Mouse (Mus musculus) lung, adult 2 months (tissue): ENCODE measurements around the gene Csnk1g1.

Source experiments
- CTCF ChIP-seq: fragments of 200-500 bp; IDR thresholded peaks from 2 replicates; pipeline ENCODE4 v1.5.1; 2011; ENCODE audit warnings: mild to moderate bottlenecking, low read length, control low read depth; ENCODE audit not compliant: insufficient read depth
- POLR2A ChIP-seq: fragments of 200-500 bp; IDR thresholded peaks from 2 replicates; pipeline ENCODE4 v1.6.1; 2011; ENCODE audit warnings: low read depth, mild to moderate bottlenecking, control low read depth, low read length, borderline replicate concordance; ENCODE audit errors: extremely low read depth

DNA sequence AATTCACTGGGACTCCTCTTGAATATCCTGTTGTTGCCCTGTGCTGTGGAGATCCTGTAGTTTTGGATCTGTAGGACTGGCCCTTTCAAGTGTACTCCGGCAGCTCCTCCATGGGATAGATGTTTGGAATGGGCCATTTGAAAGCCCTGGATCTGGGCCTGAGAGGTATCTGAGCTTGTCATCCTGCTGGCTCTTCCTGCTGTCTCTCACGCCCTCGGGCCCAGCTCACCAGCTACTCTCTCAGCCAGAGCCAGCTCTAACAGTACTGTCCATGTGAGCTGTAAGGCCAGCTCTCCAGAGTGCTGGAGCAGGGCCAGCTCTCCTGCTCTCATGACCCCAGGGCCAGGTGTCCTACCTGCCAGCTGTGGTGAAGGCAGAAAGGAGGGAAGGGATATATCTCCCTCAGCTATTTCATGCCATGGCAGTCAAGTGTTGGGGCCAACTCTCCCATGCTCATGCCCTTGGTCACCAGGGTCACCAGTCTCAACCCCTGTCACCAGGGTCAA lies 42.4 kb downstream of the Csnk1g1 start:
- TF ChIP-seq CTCF = no peak
- no peak for TF ChIP-seq POLR2A
